Mouse (Mus musculus) limb, embryonic 10.5 days (tissue): ENCODE results near the gene Ifi203. TPM values are rescaled to one million over a fixed set of nuclear protein-coding genes. Genes with fewer than 3 reads are reported as not detected.
"Not testable (repeated sequence)": the region's sequence is repeated elsewhere in the genome, so short reads cannot be mapped to it uniquely, and the experiment has no call there.

Experiments
- DNase-seq: peaks from one replicate; pipeline ENCODE4 v3.0.0-alpha.2; 2017; ENCODE audit warnings: low spot score
- H3K27ac ChIP-seq: fragments of 300-500 bp; sonication (generic); 2 replicates; pipeline ENCODE4 v1.5.1; 2016; ENCODE audit warnings: mild to moderate bottlenecking
- H3K27me3 ChIP-seq: fragments of 300-500 bp; sonication (generic); 2 replicates; pipeline ENCODE4 v1.6.1; 2016; ENCODE audit warnings: low read depth, mild to moderate bottlenecking; ENCODE audit not compliant: poor library complexity, severe bottlenecking
- H3K36me3 ChIP-seq: fragments of 300-500 bp; sonication (generic); 2 replicates; pipeline ENCODE4 v1.6.1; 2016; ENCODE audit warnings: mild to moderate bottlenecking, moderate library complexity
- H3K4me1 ChIP-seq: fragments of 300-500 bp; sonication (generic); 2 replicates; pipeline ENCODE4 v1.6.1; 2016
- H3K4me3 ChIP-seq: fragments of 300-500 bp; sonication (generic); 2 replicates; pipeline ENCODE4 v1.5.1; 2016; ENCODE audit warnings: mild to moderate bottlenecking, moderate library complexity
- H3K9me3 ChIP-seq: fragments of 300-500 bp; sonication (generic); replicated peaks from 2 replicates; pipeline ENCODE4 v1.6.1; 2016; ENCODE audit warnings: mild to moderate bottlenecking
- WGBS: fragments of 180-500 bp; shearing (Covaris S2); methylation state at CpG from one replicate; pipeline ENCODE4 v1.1.7; 2016; 5-methylcytosine and 5-hydroxymethylcytosine counted together
- polyA plus RNA-seq: library from polyadenylated mRNA; unstranded; fragments of >200 nt; fragmentation: Nextera tagmentation; extraction: Ambion mirVana; gene quantifications from 2 replicates; pipeline ENCODE4 v1.2.1, GENCODE M21; 2016

The Ifi203 gene
- polyA plus RNA-seq, 1 experiment from 2014 or later: not detected

DNA sequence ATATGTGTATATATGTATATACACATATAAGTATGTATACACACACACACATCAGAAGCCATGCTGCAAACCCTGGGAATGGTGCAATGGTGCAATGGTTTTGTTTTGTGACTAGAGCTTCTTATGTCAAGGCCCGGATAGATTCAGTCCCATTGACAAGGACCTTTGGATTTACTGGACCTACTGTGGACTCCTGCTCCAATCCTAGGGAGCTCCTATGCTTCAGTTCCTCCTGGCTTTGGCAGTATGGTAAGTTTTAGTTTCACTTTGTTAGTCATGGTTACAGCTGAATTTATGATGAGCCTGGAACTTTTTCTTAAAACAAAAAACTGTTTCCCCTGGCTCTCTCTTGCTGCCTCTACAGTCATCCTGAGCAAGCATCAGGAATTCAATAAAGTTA lies 65.3 kb downstream of the Ifi203 start:
- 93% methylated on average over 1 of the region's 1 CpGs for WGBS
- not testable (repeated sequence) for H3K27me3 ChIP-seq, DNase-seq, H3K4me1 ChIP-seq, H3K4me3 ChIP-seq, H3K27ac ChIP-seq, H3K9me3 ChIP-seq, H3K36me3 ChIP-seq

Other genes starting within 250 kb of the Ifi203 start
- gene Ifi207, start 200.9 kb downstream of the Ifi203 start, polyA plus RNA-seq: 0.06 and 0.43 TPM in 2 replicates
- gene Ifi204, start 175.7 kb downstream of the Ifi203 start, polyA plus RNA-seq: 0.31 and 0.63 TPM in 2 replicates
- 0.19 TPM in 1 of 2 replicates, not detected in the other for gene Ifi211, start 29.6 kb downstream of the Ifi203 start, polyA plus RNA-seq
- 0.43 TPM in 1 of 2 replicates, not detected in the other for gene Mndal, start 181 bp downstream of the Ifi203 start, polyA plus RNA-seq
- gene Ifi202b, start 40.1 kb upstream of the Ifi203 start, polyA plus RNA-seq: not detected in 2 replicates
- not detected in 2 replicates for gene Ifi205, start 89.1 kb upstream of the Ifi203 start, polyA plus RNA-seq
- not detected in 2 replicates for gene Olfr433, start 98.0 kb upstream of the Ifi203 start, polyA plus RNA-seq
- gene Olfr432, start 106.5 kb upstream of the Ifi203 start, polyA plus RNA-seq: not detected in 2 replicates
- not detected in 2 replicates for gene Olfr430, start 123.9 kb upstream of the Ifi203 start, polyA plus RNA-seq
- gene Olfr429, start 141.7 kb upstream of the Ifi203 start, polyA plus RNA-seq: not detected in 2 replicates
- gene Olfr427, start 154.2 kb upstream of the Ifi203 start, polyA plus RNA-seq: not detected in 2 replicates
- not detected in 2 replicates for gene Olfr231, start 178.5 kb upstream of the Ifi203 start, polyA plus RNA-seq
- gene Olfr424, start 188.8 kb upstream of the Ifi203 start, polyA plus RNA-seq: not detected in 2 replicates
- not detected in 2 replicates for gene Olfr420, start 213.0 kb upstream of the Ifi203 start, polyA plus RNA-seq
- 1.4 TPM in 2 replicates for gene Spta1, start 230.1 kb upstream of the Ifi203 start, polyA plus RNA-seq